Mouse (Mus musculus): Measurements from ENCODE around the gene Adcy6.
"Not testable (repeated sequence)": the region's sequence is repeated elsewhere in the genome, so short reads cannot be mapped to it uniquely, and the experiment has no call there.

- not testable (repeated sequence) for TF ChIP-seq E2F4 (IDR thresholded peaks at IDR 0.05; ENCODE audit: borderline replicate concordance, low read depth, low read length); ETS1 (IDR thresholded peaks at IDR 0.05; ENCODE audit: low read depth, low read length); CTCF (IDR thresholded peaks at IDR 0.05 in 2 of 3, conservative IDR thresholded peaks at IDR 0.05 in 1 of 3; ENCODE audit: control insufficient read depth in 1 of 3, insufficient read depth in 1 of 3, low read depth in 2 of 3, low read length in 3 of 3, poor library complexity in 1 of 3, severe bottlenecking in 1 of 3); NRF1 (IDR thresholded peaks at IDR 0.05; ENCODE audit: insufficient read depth, low read depth, low read length, poor library complexity, severe bottlenecking); POLR2A (IDR thresholded peaks at IDR 0.05; ENCODE audit: control insufficient read depth in 1 of 2, insufficient read depth in 1 of 2, low read depth in 1 of 2, low read length in 2 of 2, poor library complexity in 1 of 2); POLR2AphosphoS2 (IDR thresholded peaks at IDR 0.05; ENCODE audit: low read length); ZKSCAN1 (IDR thresholded peaks at IDR 0.05; ENCODE audit: low read depth, low read length); MXI1 (IDR thresholded peaks at IDR 0.05; ENCODE audit: low read depth, low read length)
Measured at GRCm38 (mm10) chr15:98586141-98586540, 23.7 kb downstream of the Adcy6 start.
